Mouse (Mus musculus) spleen, adult 12 weeks (tissue): ENCODE measurements around the gene Cmtm3.
"Not testable (repeated sequence)": the region's sequence is repeated elsewhere in the genome, so short reads cannot be mapped to it uniquely, and the experiment has no call there.

ENCODE experiments used
- DNase-seq: peaks from one replicate; pipeline ENCODE4 v3.0.0; 2022; ENCODE audit warnings: low spot score

Gene Cmtm3

GRCm38 (mm10) chr8:104339229-104339982 is at the start of gene Cmtm3:
Gene Cmtm3 (plus strand): TSS chr8:104339410.
- no peak for DNase-seq

GRCm38 (mm10) chr8:104293081-104293480 is 46.1 kb upstream of the Cmtm3 start, which contains the start of gene Cmtm2a:
Gene Cmtm2a (minus strand): TSS chr8:104293181.
- DNase-seq = not testable (repeated sequence)

- no peak for DNase-seq
Measured at GRCm38 (mm10) chr8:104294396-104294795, 44.8 kb upstream of the Cmtm3 start.

GRCm38 (mm10) chr8:104301577-104301976 is 37.6 kb upstream of the Cmtm3 start:
- not testable (repeated sequence) for DNase-seq

- not testable (repeated sequence) for DNase-seq
Measured at GRCm38 (mm10) chr8:104302536-104302935, 36.7 kb upstream of the Cmtm3 start.

GRCm38 (mm10) chr8:104304962-104305361 is 34.2 kb upstream of the Cmtm3 start:
- DNase-seq = no peak

GRCm38 (mm10) chr8:104308341-104308740 is 30.9 kb upstream of the Cmtm3 start:
- not testable (repeated sequence) for DNase-seq

- DNase-seq = not testable (repeated sequence)
Measured at GRCm38 (mm10) chr8:104309441-104310155, 29.6 kb upstream of the Cmtm3 start, which contains the start of the genes Gm45711 and Cmtm1. Gene Gm45711 (minus strand): TSS chr8:104310081. Gene Cmtm1 (minus strand): TSS chr8:104310145.

GRCm38 (mm10) chr8:104312023-104312422 is 27.2 kb upstream of the Cmtm3 start:
- DNase-seq = not testable (repeated sequence)

GRCm38 (mm10) chr8:104313311-104313710 is 25.9 kb upstream of the Cmtm3 start:
- DNase-seq = no peak

- DNase-seq = not testable (repeated sequence)
Measured at GRCm38 (mm10) chr8:104321267-104321666, 17.9 kb upstream of the Cmtm3 start, which contains the start of gene Gm11020. Gene Gm11020 (plus strand): TSS chr8:104321567.

GRCm38 (mm10) chr8:104321930-104322329 is 17.3 kb upstream of the Cmtm3 start, which contains the start of gene Cmtm2b:
Gene Cmtm2b (plus strand): TSS chr8:104322230.
- not testable (repeated sequence) for DNase-seq

GRCm38 (mm10) chr8:104332665-104333631 is 6.3 kb upstream of the Cmtm3 start:
- DNase-seq = no peak

- no peak for DNase-seq
Measured at GRCm38 (mm10) chr8:104333786-104334185, 5.4 kb upstream of the Cmtm3 start.

- no peak for DNase-seq
Measured at GRCm38 (mm10) chr8:104334196-104334595, 5.0 kb upstream of the Cmtm3 start.

- DNase-seq = no peak
Measured at GRCm38 (mm10) chr8:104336806-104337205, 2.4 kb upstream of the Cmtm3 start.

GRCm38 (mm10) chr8:104337890-104338289 is 1.3 kb upstream of the Cmtm3 start:
- DNase-seq = no peak

GRCm38 (mm10) chr8:104339983-104340232 is 698 bp downstream of the Cmtm3 start:
- no peak for DNase-seq

- peak; percentile 46 for DNase-seq
Measured at GRCm38 (mm10) chr8:104340233-104341105, 1.3 kb downstream of the Cmtm3 start.

GRCm38 (mm10) chr8:104341106-104341561 is 1.9 kb downstream of the Cmtm3 start:
- DNase-seq = peak; percentile 15

- no peak for DNase-seq
Measured at GRCm38 (mm10) chr8:104341678-104342077, 2.5 kb downstream of the Cmtm3 start.
